Mouse (Mus musculus): ENCODE data around the gene Astn1. TPM values are rescaled to one million over a fixed set of nuclear protein-coding genes. Genes with fewer than 3 reads are reported as not detected.

The Astn1 gene
- total and polyA plus RNA-seq, 3 experiments = not detected

GRCm38 (mm10) chr1:158411146-158411545 lies 49.1 kb downstream of the Astn1 start:
- no peaks in the 10 kb centered on the region for H3K4me1 ChIP-seq (ENCODE audit: control insufficient read depth in 1 of 2, insufficient read depth in 2 of 2, low read length in 2 of 2)
- no peak for TF ChIP-seq MXI1 (IDR thresholded peaks at IDR 0.05; ENCODE audit: low read depth, low read length)
- TF ChIP-seq JUND (IDR thresholded peaks at IDR 0.05; ENCODE audit: low read depth, low read length) = no peak
- TF ChIP-seq HCFC1 (IDR thresholded peaks at IDR 0.05; ENCODE audit: low read depth, low read length) = no peak
- TF ChIP-seq KAT2A (conservative IDR thresholded peaks at IDR 0.05; ENCODE audit: low read depth, low read length) = no peak
- no peak for TF ChIP-seq RAD21 (IDR thresholded peaks at IDR 0.05; ENCODE audit: low read depth, low read length)
- no peaks in the 10 kb centered on the region for H3K27me3 ChIP-seq (ENCODE audit: control insufficient read depth in 1 of 2, insufficient read depth in 2 of 2, low read length in 2 of 2)
- H3K36me3 ChIP-seq (ENCODE audit: control insufficient read depth in 1 of 2, insufficient read depth in 2 of 2, low read length in 2 of 2) = no peaks in the 10 kb centered on the region
- H3K4me3 ChIP-seq (ENCODE audit: control insufficient read depth in 1 of 2, insufficient read depth in 1 of 2, low read depth in 2 of 2, low read length in 2 of 2) = no peak overlapping the region
- no peaks in the 10 kb centered on the region for H3K9me3 ChIP-seq (replicated peaks; ENCODE audit: insufficient read depth, low read length)
- no peak overlapping the region for H3K27ac ChIP-seq (ENCODE audit: control insufficient read depth, low read depth, low read length)
- no peak for DNase-seq (ENCODE audit: low read depth, low spot score)
- no peak overlapping the region for H3K9ac ChIP-seq (ENCODE audit: control insufficient read depth, low read depth, low read length, poor library complexity, severe bottlenecking)
- H3K79me2 ChIP-seq (ENCODE audit: control insufficient read depth, insufficient read depth, low read length, poor library complexity) = no peaks in the 10 kb centered on the region

- TF ChIP-seq TCF12 (IDR thresholded peaks at IDR 0.05; ENCODE audit: low read depth, low read length) = no peak
- Histone ChIP-seq H3K4me1 (ENCODE audit: control insufficient read depth in 1 of 2, insufficient read depth in 2 of 2, low read length in 2 of 2) (no peaks in the 10 kb centered on the region), H3K9me3 (replicated peaks; ENCODE audit: insufficient read depth, low read length) (no peaks in the 10 kb centered on the region), H3K9ac (ENCODE audit: control insufficient read depth, low read depth, low read length, poor library complexity, severe bottlenecking) (no peak overlapping the region), H3K4me3 (ENCODE audit: control insufficient read depth in 1 of 2, insufficient read depth in 1 of 2, low read depth in 2 of 2, low read length in 2 of 2) (no peak overlapping the region), H3K36me3 (ENCODE audit: control insufficient read depth in 1 of 2, insufficient read depth in 2 of 2, low read length in 2 of 2) (no peaks in the 10 kb centered on the region), H3K79me2 (ENCODE audit: control insufficient read depth, insufficient read depth, low read length, poor library complexity) (no peaks in the 10 kb centered on the region), H3K27ac (ENCODE audit: control insufficient read depth, low read depth, low read length) (no peak overlapping the region), H3K27me3 (ENCODE audit: control insufficient read depth in 1 of 2, insufficient read depth in 2 of 2, low read length in 2 of 2) (no peaks in the 10 kb centered on the region)
- no peak for DNase-seq (ENCODE audit: low read depth, low spot score)
Measured at GRCm38 (mm10) chr1:158414198-158414597, 52.1 kb downstream of the Astn1 start.

GRCm38 (mm10) chr1:158421451-158421850 lies 59.4 kb downstream of the Astn1 start:
- TF ChIP-seq CTCF (IDR thresholded peaks at IDR 0.05 in 2 of 3, conservative IDR thresholded peaks at IDR 0.05 in 1 of 3; ENCODE audit: control insufficient read depth in 1 of 3, insufficient read depth in 1 of 3, low read depth in 2 of 3, low read length in 3 of 3, poor library complexity in 1 of 3, severe bottlenecking in 1 of 3) = no peak
- no peak for TF ChIP-seq MEF2A (IDR thresholded peaks at IDR 0.05; ENCODE audit: extremely low read depth, insufficient replicate concordance, low read depth, low read length, poor library complexity, severe bottlenecking)
- no peak for TF ChIP-seq JUND (IDR thresholded peaks at IDR 0.05; ENCODE audit: low read depth, low read length)
- no peak for TF ChIP-seq KAT2A (conservative IDR thresholded peaks at IDR 0.05; ENCODE audit: low read depth, low read length)
- no peak for TF ChIP-seq CHD2 (IDR thresholded peaks at IDR 0.05; ENCODE audit: low read length)
- no peak for TF ChIP-seq USF2 (IDR thresholded peaks at IDR 0.05; ENCODE audit: borderline replicate concordance in 1 of 2, insufficient read depth in 1 of 2, low read depth in 1 of 2, low read length in 2 of 2)
- Histone ChIP-seq H3K9ac (ENCODE audit: control insufficient read depth, low read depth, low read length, poor library complexity, severe bottlenecking) (no peak overlapping the region), H3K36me3 (ENCODE audit: control insufficient read depth in 1 of 2, insufficient read depth in 2 of 2, low read length in 2 of 2) (no peaks in the 10 kb centered on the region), H3K27ac (ENCODE audit: control insufficient read depth, low read depth, low read length) (no peak overlapping the region), H3K27me3 (ENCODE audit: control insufficient read depth in 1 of 2, insufficient read depth in 2 of 2, low read length in 2 of 2) (no peaks in the 10 kb centered on the region), H3K9me3 (replicated peaks; ENCODE audit: insufficient read depth, low read length) (no peaks in the 10 kb centered on the region), H3K79me2 (ENCODE audit: control insufficient read depth, insufficient read depth, low read length, poor library complexity) (no peaks in the 10 kb centered on the region), H3K4me3 (ENCODE audit: control insufficient read depth in 1 of 2, insufficient read depth in 1 of 2, low read depth in 2 of 2, low read length in 2 of 2) (no peak overlapping the region), H3K4me1 (ENCODE audit: control insufficient read depth in 1 of 2, insufficient read depth in 2 of 2, low read length in 2 of 2) (no peaks in the 10 kb centered on the region)
- no peak for DNase-seq (ENCODE audit: low read depth, low spot score)

All from MEL (cell line).